Mouse (Mus musculus) forelimb bud, embryonic 11.5 days (tissue): Measurements from ENCODE around the gene Kctd7.

Experiments
- DNase-seq: peaks from one replicate; pipeline ENCODE4 v3.0.0-alpha.2; 2012; ENCODE audit warnings: low read depth, low spot score

Kctd7 gene

DNA sequence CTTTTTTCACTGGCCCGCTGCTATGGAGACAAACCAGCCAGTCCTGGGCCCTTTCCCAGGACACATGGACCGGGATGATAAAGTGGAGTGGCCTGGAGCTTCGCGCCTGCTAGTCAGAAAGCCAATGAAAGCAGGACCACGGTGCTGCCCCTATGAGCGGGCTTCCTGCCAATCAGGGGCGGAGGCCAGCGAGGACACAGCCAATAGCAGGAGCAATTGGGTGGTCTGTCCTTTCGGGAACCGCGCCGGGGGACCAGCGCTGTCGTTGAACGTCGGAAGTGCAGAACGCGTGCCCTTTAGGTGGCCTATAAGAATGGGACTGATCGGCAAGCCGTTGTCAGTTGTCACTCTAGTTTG, 706 bp upstream of the Kctd7 start:
- DNase-seq, result peak; percentile 61

GRCm38 (mm10) chr5:130145961-130146360, 1.3 kb downstream of the Kctd7 start:
- no peak for DNase-seq

DNA sequence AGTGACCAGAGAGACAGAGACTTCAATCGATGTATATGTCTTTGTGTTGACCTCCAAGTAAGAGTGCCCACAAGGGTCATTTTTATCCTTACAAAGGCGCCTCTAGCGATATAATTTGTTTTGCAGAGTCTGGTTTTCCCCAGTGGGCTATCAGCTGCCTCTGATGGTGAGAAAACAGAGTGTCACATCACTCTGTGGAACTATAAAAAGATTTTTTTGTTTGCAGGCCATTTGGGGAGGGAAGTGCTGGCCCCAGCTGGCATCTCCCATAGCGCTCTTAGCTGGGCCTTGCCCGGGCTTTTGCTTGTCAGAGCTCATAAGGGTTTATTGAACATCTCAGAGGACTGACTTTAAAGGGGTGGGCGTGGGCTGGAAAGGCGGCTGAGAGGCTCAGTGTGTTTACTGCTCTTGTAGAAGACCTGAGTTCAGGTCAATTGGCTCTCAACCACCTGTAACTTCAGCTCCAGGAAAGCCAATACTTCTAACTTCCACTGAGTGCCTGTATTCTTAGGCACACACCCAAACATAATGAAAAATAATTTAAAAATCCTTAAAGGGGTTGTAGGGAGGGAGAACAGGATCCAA, 5.2 kb downstream of the Kctd7 start:
- DNase-seq, result no peak

DNA sequence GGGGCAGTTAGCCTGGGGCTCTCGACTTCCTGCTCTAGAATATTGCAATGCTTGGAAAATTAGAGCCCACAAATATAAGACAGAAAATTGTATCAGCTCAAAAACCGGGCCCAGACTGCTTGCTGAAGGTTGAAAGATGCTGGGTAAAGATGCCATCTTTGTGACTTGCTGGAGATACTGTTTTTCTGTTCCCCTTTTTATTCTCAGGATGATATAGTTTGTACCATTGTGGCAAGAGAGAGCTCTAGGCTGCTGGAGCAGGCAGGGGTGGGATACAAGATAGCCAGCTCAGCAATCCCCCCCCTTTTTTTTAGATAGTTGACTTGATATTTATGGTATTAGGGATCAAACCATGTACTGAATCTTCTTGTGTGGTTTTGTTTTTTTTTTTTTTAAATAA, 9.6 kb downstream of the Kctd7 start:
- no peak for DNase-seq

- DNase-seq, result no peak
Observed at GRCm38 (mm10) chr5:130158545-130158944, 13.9 kb downstream of the Kctd7 start.

DNA sequence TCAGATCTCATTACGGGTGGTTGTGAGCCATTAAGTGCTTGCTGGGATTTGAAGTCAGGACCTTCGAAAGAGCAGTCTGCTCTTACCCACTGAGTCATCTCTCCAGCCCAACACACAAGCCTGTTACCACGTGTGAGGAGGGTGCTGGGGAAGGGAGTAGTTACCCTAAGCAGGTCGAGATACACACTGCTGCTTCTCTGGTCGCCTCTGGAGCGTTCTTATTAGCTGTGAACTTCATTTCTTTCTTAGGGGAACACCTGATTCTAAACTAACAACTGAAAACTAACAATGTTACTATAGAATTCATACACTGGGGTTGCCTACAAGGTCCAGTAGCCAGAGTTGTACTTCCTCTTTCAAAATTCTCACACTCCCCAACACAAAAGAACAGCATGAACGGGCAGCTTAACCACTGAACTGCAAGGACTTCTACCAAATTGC, 15.1 kb downstream of the Kctd7 start:
- no peak for DNase-seq

DNA sequence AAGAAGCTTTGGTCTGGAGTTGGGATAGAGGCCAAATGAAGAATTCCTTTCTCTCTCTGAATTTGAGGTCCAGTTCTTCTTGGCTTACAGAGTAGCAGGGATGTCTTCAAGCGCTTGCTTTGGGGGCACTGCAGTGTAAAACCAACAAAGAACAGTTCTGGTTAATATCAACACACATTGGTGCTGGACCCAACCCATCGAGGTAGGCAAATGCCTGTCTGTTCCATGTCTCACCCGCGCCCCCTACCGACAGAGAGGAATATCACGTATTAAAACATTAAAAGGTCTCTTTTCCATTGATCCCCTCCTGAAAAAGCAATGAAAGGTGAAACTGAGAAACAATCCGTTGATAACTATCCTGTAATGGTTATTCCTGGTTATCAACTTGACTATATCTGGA, 19.0 kb downstream of the Kctd7 start:
- peak; percentile 62 for DNase-seq

DNA sequence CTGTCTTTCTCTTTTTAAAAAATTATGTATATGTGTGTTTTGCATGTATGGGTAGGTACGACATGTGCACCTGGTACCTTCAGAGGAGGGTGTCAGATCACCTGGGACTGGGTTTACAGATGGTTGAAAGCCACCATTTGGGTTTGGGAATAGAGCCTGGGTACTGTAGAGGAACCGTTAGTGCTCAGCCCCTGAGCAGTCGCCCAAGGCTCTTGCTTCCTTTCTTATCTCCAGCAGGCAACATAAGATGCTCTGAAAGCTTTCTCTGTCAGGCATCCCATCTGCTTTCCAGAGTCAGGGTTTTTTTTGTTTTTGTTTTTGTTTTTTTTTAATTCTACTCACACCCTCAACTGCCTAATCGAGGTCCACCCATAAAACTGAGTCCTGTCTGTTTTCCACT, 20.6 kb downstream of the Kctd7 start:
- DNase-seq, result no peak

GRCm38 (mm10) chr5:130169109-130169508, 24.4 kb downstream of the Kctd7 start:
- no peak for DNase-seq

GRCm38 (mm10) chr5:130170666-130171422, 26.2 kb downstream of the Kctd7 start:
- no peak for DNase-seq

GRCm38 (mm10) chr5:130171423-130171954, 26.8 kb downstream of the Kctd7 start, which contains the start of gene Rabgef1:
Gene Rabgef1, plus strand, starts transcription at chr5:130171798.
- DNase-seq, result peak; percentile 86

- peak; percentile 11 for DNase-seq
Observed at GRCm38 (mm10) chr5:130171956-130172601, 27.4 kb downstream of the Kctd7 start.

- DNase-seq, result no peak
Observed at GRCm38 (mm10) chr5:130173012-130173411, 28.4 kb downstream of the Kctd7 start.

GRCm38 (mm10) chr5:130177871-130178270, 33.2 kb downstream of the Kctd7 start:
- no peak for DNase-seq

DNA sequence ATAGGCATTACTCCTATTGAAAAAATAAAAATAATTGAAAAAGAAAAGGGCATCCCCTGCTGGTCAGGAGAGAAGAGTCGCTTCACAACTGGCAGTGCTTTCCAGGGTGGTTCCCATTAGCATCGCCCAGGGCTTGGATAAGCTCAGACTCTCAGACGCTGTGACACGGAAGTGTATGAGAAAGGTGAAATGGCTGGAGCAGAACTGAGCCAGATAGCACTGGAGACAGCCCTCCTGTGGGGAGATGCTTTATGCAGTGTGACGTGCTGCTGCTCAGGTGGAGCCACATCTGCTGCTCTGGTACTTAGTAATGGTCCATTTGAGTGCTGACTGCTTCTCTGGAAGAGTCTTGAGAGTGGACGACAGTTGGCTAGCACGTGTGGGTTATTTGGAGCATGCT, 35.7 kb downstream of the Kctd7 start:
- DNase-seq, result no peak

DNA sequence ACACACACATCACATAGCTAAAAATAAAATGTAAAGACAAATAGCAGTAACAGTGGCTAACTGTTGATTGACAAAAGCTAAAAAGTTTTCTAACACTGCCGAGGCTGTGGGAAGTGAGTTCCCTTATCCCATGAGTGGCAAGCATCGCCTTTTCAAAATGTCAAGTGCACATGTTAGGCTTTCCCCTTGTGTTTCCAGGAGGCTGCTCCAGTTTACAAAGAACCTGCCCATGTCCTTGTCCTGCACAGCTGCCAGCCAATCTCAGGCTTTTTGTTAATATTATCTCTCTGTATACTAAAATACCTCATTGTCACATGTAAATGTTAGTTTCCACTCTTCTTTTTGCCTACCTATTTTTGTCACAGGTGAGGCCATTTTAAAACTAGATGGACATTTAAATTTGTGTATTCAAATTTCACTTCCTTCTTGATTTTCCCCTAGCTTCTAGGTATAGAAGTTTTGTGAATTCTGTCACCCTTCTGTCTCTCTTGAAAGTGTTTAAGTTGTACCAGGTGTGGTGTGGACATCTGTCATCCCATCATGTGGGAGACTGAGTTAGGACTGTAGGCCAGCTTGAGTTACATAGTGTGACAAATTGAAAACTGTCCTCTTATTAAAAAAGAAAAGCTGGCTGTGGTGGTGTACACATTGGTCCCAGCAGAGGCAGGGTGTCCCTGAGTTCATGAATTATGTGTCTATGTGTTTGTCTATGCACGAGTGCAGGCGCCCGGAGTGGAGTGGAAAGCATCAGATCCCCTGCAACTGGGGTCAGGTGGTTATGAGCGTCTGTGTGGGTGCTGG, 37.3 kb downstream of the Kctd7 start:
- no peak for DNase-seq

DNA sequence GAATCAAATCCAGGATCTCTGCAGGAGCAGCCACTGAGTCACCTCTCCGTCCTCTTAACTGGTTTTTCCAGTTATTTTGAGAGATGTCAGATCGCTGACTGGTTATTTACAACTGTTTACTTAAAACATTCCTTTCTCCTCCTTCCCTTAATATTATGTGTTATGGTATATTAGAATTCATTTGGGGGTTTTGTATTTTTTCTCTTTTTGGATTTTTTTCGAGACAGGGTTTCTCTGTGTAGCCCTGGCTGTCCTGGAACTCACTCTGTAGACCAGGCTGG, 37.8 kb downstream of the Kctd7 start:
- no peak for DNase-seq

DNA sequence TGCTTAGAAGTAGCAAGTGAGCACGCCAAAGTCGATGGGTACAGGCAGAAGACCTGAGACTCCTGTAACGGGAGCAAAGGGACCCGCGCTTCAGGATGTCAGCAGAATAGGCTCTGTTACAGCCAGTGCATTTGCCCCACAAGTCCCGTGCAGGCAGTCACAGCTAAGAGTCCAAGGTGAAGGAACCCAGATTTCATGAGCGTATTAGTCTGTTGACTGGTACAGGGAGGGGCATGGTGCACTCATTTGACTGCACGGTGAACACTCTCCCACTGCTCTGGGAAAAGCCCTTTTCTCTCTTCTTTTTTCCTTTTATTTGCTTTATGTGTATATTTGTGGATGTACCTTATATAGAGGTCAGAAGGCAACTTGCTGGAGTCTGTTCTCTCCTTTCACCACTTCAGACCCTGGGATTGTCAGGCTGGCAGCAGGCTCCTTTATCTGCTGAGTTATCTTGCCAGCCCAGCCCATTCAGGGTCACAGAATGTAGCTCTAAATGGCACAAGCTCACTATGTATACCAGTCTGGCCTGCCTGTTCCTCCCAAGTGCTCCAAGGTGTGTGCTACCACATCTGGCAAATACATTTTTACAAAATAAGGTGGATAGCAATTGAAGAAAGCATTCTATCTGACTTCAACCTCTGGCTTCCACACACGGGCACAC, 39.7 kb downstream of the Kctd7 start:
- DNase-seq, result no peak

GRCm38 (mm10) chr5:130185312-130185711, 40.7 kb downstream of the Kctd7 start:
- no peak for DNase-seq

DNA sequence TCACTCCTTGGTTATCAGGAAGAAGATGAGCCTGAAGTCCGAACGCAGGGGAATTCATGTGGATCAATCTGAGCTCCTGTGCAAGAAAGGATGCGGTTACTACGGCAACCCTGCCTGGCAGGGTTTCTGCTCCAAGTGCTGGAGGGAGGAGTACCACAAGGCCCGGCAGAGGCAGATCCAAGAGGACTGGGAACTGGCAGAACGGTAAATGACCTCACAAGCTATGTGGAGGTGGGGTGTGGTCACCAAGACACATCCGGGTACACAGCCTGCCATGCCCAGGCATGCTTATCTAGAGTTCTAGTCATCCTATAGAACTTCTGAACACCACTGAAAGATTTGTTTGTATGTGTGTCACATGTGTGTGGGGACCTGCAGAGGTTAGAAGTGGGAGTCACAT, 42.7 kb downstream of the Kctd7 start:
- DNase-seq, result no peak

DNA sequence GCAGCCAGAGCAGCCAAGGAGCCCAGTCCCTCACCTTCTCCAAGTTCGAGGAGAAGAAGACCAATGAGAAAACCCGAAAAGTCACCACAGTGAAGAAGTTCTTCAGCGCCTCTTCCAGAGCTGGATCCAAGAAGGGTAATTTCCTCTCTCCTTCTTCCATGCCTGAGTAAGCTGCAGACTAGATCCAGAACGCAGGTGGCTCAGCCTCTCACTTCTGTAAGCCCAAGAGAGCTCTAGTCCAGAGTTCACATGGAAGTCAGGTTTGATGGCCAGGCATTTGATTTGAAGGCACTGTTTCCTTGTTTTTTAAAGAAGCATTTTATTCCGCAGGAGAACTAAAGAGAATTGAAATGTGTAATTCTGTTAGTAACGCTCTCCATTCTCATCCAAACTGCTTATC, 46.2 kb downstream of the Kctd7 start:
- no peak for DNase-seq

GRCm38 (mm10) chr5:130191865-130192264, 47.2 kb downstream of the Kctd7 start:
- no peak for DNase-seq
